Mouse (Mus musculus): ENCODE data around the gene Rpl18.

Rpl18 gene

DNA sequence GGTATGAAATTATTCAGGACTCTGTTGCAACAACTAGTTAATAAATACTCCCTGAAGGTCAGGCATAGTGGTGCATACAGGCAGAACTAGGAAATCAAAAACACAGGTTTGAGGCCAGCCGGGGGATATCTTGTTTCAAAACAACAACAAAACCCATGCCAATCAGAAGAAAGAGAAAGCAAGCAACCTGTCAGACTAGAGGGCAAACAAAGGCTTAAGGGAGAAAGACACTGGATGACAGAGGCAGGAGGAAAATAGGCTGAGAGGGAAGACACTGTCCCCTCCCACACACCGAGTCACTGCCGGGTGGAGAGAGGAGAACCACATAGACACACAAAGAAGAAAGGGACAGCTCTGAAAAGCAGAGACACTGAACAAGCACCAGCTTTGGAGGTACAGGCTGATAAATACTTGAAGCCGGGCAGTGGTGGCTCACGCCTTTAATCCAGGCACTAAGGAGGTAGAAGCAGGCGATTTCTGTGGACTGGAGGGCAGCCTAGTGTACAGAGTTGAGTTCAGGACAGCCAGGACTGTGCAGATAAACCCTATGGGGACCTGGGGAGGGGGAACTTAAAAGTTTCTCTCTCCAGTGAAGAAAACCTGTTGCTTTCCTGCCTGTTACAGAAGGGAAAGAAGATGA lies 1.3 kb upstream of the Rpl18 start:
- no peak for DNase-seq (ENCODE audit: low read depth, low spot score)

DNA sequence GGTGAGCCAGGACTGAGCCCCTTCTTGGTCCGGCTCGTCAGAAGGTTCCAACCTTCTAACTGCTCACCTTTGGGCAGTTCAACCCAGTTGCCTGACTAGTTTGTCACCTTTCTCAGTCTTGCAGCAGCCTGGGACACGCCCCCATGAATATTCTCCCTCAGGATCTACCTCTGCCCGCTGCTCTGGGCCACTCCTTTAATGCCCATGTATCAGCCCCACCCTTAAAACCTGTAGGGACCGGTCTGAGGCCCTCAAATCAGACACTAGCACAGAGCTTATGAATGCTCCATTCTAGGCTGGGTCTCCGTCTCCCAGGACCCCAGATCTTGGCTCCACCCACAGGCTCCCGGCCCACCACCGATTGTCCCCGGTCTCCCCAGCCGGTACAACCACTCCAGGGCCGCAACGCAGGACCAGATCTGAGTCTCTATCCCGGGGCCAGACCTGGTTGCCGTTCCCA lies 597 bp upstream of the Rpl18 start:
- DNase-seq (ENCODE audit: low read depth, low spot score) = no peak

DNA sequence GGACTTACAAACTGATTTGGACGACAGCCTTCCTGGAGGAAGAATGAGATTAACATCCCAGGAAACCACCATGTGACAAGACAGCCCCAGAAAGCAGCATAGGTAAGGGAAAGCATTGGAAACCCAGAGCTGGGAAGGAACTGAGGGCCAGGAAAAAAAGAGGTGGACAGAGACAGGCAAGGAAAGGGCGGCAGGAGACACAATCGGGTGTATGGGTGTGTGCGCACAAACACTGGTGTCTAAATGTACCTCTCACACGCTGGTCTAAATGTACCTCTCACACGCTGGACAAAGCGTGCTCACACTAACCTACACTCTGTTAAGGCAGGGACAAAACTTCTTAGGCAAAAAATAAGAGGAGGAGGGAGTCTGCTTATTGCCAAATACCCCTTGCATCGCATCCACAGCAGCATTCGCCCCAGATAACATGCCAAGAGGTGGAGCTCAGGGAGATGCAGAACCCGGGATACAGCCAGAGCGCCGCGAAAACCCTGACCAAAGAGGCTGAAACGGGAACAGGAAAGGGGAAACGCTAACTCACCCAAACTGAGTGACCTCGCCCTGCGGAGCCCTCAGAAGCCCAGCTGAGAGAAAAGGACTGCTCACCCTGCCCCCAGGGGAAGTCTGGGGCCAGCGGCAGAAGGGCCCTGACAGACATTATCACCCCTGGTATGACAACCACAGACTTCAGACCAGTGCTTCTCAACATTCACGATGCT lies 643 bp downstream of the Rpl18 start:
- DNase-seq (ENCODE audit: low read depth, low spot score) = no peak

DNA sequence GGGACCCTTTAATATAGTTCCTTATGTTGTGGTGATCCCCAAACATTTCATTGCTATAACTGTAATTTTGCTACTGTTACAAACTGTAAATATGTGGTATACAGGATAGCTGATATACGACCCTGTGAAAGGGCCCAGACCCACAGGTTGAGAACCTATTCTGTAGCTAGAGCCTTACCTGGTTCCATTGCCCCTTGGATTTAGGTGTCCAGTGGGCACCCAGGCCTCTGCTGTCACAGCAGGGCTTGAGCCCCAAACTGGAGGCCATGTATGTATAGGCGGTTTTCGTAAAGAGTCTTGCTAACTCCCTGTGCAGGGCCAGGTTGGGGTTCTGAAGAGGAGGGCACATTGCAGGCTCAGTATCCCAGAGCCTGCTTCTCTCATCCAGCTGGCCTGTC lies 1.2 kb downstream of the Rpl18 start:
- DNase-seq (ENCODE audit: low read depth, low spot score) = no peak

DNA sequence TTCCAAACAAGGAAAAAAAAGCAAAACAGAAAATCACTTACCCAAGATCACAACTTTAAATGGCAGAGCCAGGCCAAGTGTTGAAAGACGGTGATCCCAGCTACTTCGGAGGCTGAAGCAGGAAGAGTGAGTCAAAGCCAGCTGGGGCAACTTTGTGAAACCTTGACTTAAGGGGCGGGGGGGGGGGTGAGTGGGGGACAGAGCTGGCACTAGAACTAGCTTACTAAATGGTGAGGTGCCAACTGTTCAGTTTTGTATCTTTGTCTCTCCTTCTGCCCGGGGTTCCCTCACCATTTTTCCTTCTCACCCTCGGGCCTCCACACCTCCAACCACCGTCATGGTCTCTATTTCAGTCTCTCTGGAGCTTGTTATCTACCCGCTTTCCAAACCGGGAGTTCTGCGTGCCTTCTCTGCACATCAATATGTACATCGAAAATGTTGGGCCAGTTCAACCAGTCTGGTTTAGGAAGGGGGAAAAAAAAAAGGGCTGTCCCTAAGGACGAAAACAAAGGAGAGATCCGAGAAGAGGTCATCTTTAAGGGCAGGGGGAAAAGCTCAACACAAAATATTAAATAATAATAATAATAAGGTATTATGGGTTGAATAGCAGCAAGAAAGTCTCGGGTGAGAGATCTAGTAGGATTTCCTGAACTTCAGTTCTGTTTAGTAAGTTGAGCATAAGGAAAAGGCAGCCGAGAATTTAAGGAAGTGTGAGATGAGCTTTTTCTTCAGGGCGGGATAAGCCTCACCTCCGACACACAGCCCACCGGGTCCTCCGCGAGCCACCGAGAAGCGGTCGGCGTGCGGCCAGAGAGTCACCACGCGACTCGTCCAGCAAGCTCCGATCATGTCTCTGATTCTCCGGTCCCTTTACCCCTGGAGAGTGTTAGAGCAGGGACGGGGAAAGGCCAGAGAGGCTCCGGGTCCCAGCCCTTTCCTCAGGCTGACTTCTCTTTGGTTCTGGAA lies 2.0 kb downstream of the Rpl18 start:
- no peak for DNase-seq (ENCODE audit: low read depth, low spot score)

DNA sequence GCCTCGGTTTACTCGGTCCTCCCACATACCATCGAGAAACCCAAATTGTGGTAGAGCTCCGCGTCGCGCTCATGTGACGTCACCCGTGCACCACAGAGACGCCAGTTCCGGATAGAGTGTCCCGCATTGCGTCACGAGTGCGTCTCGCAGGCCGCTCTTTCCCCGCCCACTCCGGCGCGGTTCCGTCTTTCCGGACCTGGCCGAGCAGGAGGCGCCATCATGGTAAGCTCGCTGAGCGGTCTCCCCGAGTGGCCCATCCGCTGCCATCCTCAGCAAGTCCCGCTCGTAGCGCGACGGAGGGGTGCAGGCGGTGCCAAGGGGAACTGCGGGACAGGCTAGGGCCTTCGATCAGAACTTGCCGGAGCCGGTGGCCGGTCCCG lies 2.7 kb downstream of the Rpl18 start, which contains the start of gene Sphk2:
Gene Sphk2 (minus strand): TSS at position 85 of the 380 bp plus-strand sequence.
- peak; percentile 100 for DNase-seq (ENCODE audit: low read depth, low spot score)

DNA sequence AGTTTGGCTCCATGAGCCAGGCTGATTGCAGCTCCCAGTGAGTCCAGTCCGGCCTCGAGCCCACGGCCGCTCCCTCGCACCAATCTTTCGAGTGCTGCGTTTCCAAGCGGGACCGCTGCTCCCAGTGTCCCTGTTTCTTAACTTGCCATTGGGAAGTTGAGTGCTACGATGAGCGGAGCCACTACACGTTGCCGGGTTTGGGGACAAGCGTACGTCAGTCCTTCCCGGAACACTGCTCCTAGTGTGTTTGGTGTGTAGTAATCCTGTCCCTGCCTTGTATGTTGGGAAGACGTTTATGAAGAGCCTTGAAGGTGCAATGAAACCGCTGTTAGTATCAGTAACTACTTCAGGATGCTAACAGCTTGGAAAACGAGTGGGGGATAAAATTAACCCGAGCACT lies 3.1 kb downstream of the Rpl18 start:
- DNase-seq (ENCODE audit: low read depth, low spot score) = no peak

DNA sequence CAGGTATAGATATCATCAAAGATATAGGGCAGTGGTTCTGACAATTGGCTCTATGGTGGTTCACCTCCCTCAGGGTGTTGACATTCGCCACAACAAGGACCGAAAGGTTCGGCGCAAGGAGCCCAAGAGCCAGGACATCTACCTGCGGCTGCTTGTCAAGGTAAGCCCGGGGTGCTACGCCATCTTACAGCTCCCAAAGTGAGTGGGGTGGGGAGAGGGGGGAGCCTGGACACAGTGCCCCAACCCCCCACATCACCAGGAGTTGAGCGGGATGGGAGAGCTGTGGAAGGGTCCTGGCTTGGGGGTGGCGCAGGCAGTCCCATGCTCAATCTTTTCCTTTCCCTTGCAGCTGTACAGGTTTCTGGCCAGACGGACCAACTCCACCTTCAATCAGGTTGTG lies 3.9 kb downstream of the Rpl18 start:
- no peak for DNase-seq (ENCODE audit: low read depth, low spot score)

DNA sequence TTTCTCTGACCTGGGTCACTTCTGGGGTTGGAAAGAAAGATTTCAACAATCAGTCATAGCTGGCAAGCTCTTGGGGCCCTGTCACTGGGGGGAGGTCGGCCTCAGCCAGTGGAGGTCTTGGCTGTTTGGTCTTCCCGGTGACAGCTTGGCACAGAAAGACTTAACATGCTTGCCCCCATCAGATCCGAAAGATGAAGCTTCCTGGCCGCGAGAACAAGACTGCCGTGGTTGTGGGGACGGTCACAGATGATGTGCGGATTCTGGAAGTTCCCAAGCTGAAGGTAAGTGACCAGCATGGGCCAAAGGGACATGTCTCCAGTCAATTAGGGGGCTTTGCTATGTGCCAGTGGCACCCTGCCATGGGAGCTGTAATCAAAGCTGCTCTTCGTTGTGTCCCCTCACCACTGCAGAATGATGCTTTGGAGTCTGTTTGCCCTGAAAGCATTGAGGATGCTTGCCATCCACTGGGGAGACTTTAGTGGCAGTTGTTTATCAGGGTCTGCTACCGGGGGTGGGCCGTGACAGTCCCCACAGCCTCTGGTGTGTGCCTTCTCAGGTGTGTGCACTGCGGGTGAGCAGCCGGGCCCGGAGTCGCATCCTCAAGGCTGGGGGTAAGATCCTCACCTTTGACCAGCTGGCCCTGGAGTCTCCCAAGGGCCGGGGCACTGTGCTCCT lies 4.6 kb downstream of the Rpl18 start:
- no peak for DNase-seq (ENCODE audit: low read depth, low spot score)

DNA sequence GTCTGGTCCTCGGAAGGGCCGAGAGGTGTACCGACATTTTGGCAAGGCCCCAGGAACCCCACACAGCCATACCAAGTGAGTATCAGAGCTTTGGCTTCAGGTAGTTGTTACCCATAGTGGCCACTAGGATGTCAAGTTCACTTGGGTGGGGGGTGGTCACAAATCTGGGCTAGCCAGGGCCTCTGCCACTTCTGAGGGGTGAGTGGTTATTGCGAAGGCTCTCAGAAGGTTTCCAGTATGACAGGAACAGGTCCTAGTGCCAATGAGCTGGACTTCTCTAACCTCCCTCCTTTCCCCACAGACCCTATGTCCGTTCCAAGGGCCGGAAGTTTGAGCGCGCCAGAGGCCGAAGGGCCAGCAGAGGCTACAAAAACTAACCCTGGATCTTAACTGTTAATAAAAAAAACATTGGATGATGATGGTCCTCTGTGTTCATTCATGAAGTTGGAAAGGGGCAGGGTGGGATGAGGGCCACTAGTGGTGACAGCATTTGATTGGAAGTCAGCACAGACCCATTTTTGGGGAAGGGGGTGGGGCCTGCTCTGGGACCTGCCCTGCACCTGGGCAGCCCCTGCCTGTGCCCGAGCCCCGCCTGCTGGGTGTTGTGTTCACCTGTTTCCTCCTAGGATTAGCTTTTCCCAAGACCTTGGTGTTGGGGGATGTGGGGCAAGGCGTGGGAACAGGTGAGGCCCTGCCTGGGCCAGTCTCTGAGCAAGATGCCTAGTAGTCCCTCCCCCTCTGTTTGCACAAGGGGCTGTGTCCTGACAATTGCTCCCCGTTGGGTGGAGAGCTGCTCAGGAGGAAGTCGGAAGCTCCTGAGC lies 5.4 kb downstream of the Rpl18 start, which contains the start of gene Fam83e:
Gene Fam83e (plus strand): TSS at position 800 of the 821 bp plus-strand sequence.
- no peak for DNase-seq (ENCODE audit: low read depth, low spot score)

DNA sequence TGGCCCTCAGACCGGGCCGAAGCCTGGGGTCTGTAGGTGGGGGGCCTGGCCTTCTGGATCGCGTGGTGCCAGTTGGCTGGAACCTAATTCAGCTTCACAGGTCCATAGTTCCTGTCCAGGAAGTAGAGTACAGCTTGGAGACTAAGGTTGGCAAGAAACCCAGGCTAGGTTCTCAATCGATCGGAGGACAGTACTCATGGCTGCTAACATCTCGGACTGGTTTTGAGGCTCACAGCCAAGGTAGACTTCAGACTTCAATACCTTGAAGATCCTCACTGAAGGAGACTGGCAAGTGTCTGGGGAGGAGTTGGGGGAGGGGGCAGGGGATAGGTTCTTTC lies 5.9 kb downstream of the Rpl18 start:
- DNase-seq (ENCODE audit: low read depth, low spot score) = no peak

DNA sequence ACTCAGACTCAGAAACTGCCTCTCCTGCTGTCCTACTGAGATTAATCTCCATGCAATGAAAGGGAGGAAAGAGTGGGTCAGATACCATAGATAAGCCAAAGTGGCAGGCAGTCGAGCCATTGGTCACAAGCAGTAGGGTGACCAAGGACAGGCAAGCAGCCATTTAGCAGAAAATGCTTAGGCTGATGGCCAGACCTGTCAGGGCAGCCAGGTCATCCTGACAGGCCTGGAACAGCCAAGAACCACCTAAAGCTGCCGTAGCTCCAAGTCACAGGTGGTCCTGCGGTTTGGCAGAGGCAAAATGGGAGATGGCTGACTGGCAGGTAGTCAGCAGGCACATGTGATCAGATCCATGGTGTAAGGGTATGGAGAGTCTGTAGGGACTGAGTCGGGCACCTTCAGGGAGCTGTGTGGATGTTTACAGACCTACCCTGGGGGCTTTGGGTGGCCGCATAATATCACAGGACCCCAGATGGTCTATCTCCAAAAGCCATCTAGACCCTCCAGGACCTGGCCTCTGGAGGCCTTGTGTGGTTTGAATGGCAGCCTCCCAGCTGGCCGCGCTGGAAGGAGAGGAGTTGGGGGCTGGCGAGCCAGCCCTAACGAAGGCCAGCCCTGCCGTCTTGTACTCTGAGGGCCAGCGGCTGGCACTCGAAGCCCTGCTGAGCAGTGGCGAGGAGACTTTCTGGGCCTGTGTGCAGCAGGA lies 6.5 kb downstream of the Rpl18 start:
- DNase-seq (ENCODE audit: low read depth, low spot score) = no peak

DNA sequence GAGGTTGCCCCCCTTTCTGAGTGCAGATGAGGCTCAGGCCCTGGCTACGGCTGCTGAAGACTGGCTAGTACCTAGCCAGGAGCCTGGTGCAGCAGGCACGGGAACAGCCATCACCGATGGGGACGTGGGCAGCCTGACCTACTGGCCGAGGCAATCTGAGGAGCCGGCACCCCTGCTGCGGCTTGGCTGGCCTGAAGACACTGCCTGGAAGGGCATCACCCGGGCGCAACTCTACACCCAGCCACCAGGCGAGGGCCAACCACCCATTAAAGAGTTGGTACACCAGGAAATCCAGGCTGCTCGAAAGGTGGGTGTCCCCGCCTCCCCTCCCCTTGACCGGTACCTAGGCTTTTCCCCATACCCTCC lies 7.1 kb downstream of the Rpl18 start:
- no peak for DNase-seq (ENCODE audit: low read depth, low spot score)

DNA sequence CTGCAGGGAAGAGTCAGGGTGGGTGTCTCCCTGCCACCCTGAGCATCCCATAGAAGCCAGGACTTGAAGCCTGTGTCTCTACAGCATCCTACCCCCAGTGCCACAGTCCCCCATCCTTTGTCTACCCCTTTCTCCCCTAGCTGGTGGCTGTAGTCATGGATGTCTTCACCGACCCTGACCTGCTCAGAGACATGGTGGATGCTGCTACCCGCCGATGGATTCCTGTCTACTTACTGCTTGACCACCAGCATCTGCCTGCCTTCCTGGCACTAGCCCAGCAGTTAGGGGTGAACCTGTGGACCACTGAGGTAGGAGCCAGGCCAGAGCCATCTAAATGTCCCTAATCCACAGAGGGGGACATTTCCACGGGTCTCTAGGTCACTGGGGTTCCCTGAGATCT lies 8.0 kb downstream of the Rpl18 start:
- DNase-seq (ENCODE audit: low read depth, low spot score) = no peak

DNA sequence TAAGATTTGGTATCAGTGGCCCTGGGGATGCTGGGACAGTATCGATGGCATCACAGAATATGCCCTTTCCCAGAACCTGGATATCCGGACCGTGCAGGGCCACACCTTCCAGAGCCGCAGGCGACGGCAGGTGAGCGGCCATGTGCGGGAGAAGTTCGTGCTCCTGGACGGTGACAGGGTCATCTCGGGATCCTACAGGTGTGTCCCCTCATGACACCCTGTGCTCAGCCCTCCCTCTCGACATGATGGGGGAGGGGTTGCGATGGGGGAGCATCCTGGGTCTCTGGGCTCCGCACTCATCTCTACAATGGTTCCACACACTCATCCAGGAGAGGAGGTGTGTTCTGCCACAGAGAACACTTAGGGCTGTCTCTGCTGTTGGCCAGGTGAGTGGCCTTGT lies 8.5 kb downstream of the Rpl18 start:
- no peak for DNase-seq (ENCODE audit: low read depth, low spot score)

DNA sequence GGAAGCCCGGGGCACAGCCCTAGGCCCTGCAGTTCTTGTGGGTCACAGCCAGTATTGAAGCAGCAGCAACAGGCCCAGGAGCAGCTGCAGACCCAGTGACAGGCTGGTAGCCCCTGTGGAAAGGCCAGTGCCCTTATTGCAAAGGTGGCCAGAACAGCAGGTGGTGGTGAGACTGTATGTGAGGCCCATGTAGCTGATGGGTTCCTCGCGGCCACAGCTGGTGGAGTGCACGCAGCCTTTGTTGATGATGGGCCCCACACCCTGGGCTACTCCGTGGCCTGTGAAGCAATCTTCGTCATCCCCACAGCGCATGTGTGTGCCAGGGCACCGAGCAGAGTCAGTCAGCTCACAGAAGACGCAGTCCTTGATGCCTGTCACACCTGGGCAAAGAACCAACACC lies 9.9 kb downstream of the Rpl18 start:
- DNase-seq (ENCODE audit: low read depth, low spot score) = no peak

DNA sequence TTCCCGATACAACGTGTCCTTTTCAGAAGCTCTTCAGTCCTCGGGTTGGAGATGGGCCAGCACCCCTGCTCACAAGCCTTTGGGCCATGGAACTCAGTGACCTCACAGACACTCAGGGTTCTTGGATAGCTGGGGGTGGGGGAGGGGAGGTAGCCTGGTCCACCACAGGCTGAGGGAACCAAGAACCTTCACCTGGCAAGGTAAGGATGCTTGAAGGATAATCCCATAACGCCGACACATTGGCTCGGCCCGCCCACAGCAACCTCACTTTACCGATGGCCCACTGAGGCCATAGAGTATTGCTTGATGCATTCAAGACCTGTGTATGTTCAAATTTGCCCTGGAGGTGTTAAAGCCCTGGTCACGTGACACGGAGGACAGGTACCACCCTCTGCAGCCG lies 10.5 kb downstream of the Rpl18 start, which contains the start of gene Spaca4:
Gene Spaca4 (minus strand): TSS at position 101 of the 400 bp plus-strand sequence.
- no peak for DNase-seq (ENCODE audit: low read depth, low spot score)

DNA sequence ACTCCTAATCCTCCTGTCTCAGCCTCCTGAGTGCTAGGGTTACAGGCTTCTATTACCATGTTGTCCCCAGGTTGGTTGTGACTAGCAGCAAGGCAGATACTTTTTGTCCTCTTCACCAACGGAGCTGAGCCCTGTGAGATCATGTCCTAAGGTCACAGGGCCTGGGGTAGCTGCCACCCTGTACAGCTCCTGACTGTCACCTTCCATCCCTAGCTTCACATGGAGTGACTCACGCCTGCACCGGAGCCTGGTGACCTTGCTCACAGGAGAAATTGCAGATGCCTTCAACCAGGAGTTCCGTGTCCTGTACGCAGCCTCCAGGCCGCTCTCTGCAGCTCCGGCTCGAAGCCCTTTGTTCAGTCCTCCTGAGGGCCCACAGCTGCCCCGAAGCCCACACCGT lies 11.2 kb downstream of the Rpl18 start:
- DNase-seq (ENCODE audit: low read depth, low spot score) = no peak

DNA sequence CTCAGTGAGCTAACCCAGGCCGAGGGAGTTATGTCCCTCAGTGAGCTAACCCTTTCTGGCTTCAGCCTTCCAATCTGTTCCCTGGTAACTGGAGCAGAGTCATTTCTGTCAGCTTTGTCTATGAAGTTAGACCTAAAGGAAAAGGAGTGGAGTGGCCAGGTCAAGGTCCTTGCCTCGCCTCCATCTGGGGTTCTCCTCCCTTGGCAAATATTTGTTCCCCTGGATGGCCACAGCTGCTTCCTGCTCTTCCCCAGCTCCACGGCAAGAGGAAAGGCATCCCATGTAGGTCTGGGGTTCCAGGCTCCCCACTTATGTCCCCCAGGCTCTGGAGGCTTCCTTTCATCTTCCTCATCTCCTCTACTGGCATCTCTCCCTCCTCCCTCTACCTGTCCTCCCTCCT lies 12.4 kb downstream of the Rpl18 start:
- no peak for DNase-seq (ENCODE audit: low read depth, low spot score)

DNA sequence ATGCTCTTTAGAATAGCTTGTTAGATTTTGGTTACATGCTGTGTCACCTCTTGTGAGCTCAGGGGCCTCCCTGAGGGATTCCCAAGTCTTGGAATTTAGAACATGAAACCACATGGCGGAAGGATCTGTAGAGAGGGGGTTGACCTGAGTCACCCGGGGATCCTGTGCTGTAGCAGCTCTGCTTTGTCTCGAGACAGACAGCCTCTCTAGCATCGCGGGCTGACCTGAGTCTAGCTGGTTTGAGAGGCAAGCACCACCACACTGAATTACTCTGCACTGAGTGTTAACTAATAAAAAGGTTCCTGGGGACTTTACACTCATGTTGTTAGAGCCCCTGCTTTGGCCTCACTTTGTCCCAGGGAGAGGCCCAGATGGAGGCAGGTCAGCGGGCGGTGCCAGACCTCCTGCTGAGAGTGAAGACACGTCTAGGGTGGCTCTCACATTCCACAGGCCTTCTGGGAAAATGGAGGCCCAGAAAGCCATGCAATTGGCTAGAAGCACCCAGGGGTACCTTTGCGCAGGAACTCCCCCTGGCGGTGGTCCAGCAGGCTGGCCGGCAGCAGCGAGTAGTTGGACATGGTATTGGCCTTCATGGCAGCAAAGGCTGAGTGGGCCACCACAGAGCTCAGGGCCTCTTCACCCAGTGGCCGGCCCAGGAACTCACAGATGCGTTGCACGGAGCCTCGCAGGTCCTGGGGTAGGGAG lies 15.6 kb downstream of the Rpl18 start:
- DNase-seq (ENCODE audit: low read depth, low spot score) = peak; percentile 80
